Mouse (Mus musculus): Measurements from ENCODE around the gene Klk1b22. TPM values are rescaled to one million over a fixed set of nuclear protein-coding genes. Genes with fewer than 3 reads are reported as not detected.

Klk1b22 gene
- 0.38 TPM in 1 of 2 replicates, not detected in the other for polyA plus RNA-seq (2012; rRNA removed)

GRCm38 (mm10) chr7:44112373-44112772 lies at the start of gene Klk1b22:
Gene Klk1b22 (plus strand): TSS chr7:44112673.

DNA sequence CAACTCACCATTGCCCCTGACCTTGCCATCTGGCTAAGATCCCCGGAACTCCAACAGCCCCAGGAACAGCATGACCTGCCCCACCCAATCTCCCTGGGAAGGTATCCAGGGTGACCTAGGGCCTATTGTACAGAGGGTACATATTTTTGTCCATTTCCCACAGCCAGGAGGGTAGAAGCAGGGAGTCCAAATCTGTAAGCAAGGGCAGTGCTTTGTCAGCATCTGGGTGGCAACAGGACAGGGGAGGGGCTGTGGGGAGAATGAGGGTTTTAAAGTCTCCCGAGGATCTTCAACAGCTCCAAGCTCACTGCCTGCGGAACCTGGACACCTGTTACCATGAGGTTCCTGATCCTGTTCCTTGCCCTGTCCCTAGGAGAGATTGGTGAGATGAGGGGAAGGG lies 10.4 kb upstream of the Klk1b22 start, which contains the start of gene Klk1b21:
TSS of gene Klk1b21 (plus strand) at position 301 of the 400 bp plus-strand sequence.

GRCm38 (mm10) chr7:44136467-44136866 lies 24.0 kb downstream of the Klk1b22 start, which contains the start of gene Klk1b16:
Gene Klk1b16 (plus strand): TSS chr7:44136767.

Other genes starting within 250 kb of the Klk1b22 start
- not detected in 2 replicates for gene Klk4, start 231.5 kb upstream of the Klk1b22 start, polyA plus RNA-seq (2012; rRNA removed)
- gene Klk15, start 178.9 kb upstream of the Klk1b22 start, polyA plus RNA-seq (2012; rRNA removed): not detected in 2 replicates
- gene Klk1b8, start 162.0 kb upstream of the Klk1b22 start, polyA plus RNA-seq (2012; rRNA removed): not detected in 2 replicates
- gene Klk1b1, start 145.9 kb upstream of the Klk1b22 start, polyA plus RNA-seq (2012; rRNA removed): not detected in 2 replicates
- gene Klk1b9, start 136.6 kb upstream of the Klk1b22 start, polyA plus RNA-seq (2012; rRNA removed): not detected in 2 replicates
- not detected in 2 replicates for gene Klk1b11, start 116.8 kb upstream of the Klk1b22 start, polyA plus RNA-seq (2012; rRNA removed)
- 0.30 and 0.31 TPM in 2 replicates for gene Klk1b26, start 100.5 kb upstream of the Klk1b22 start, polyA plus RNA-seq (2012; rRNA removed)
- not detected in 2 replicates for gene Klk1b27, start 60.4 kb upstream of the Klk1b22 start, polyA plus RNA-seq (2012; rRNA removed)
- not detected in 2 replicates for gene Klk1b21, start 10.3 kb upstream of the Klk1b22 start, polyA plus RNA-seq (2012; rRNA removed)
- gene Klk1b16, start 24.1 kb downstream of the Klk1b22 start, polyA plus RNA-seq (2012; rRNA removed): not detected in 2 replicates
- 0.19 TPM in 1 of 2 replicates, not detected in the other for gene Klk1b24, start 75.6 kb downstream of the Klk1b22 start, polyA plus RNA-seq (2012; rRNA removed)
- not detected in 2 replicates for gene Klk1b3, start 85.5 kb downstream of the Klk1b22 start, polyA plus RNA-seq (2012; rRNA removed)
- not detected in 2 replicates for gene Klk1b4, start 94.8 kb downstream of the Klk1b22 start, polyA plus RNA-seq (2012; rRNA removed)
- gene Klk1b5, start 103.3 kb downstream of the Klk1b22 start, polyA plus RNA-seq (2012; rRNA removed): not detected in 2 replicates
- gene Klk1, start 112.7 kb downstream of the Klk1b22 start, polyA plus RNA-seq (2012; rRNA removed): 21.8 and 58.4 TPM in 2 replicates
- 0.05 TPM in 1 of 2 replicates, not detected in the other for gene Gm36864, start 123.5 kb downstream of the Klk1b22 start, polyA plus RNA-seq (2012; rRNA removed)
- gene 1700028J19Rik, start 134.0 kb downstream of the Klk1b22 start, polyA plus RNA-seq (2012; rRNA removed): 1.4 and 2.2 TPM in 2 replicates
- 41.0 and 51.0 TPM in 2 replicates for gene 2410002F23Rik, start 134.0 kb downstream of the Klk1b22 start, polyA plus RNA-seq (2012; rRNA removed)
- gene Acp4, start 144.7 kb downstream of the Klk1b22 start, polyA plus RNA-seq (2012; rRNA removed): not detected in 2 replicates
- not detected in 2 replicates for gene Gm15517, start 148.8 kb downstream of the Klk1b22 start, polyA plus RNA-seq (2012; rRNA removed)
- 5.9 and 7.3 TPM in 2 replicates for gene Clec11a, start 194.2 kb downstream of the Klk1b22 start, polyA plus RNA-seq (2012; rRNA removed)
- 1.1 and 1.5 TPM in 2 replicates for gene Shank1, start 197.6 kb downstream of the Klk1b22 start, polyA plus RNA-seq (2012; rRNA removed)